Mouse (Mus musculus) cerebellum, adult 2 months (tissue): ENCODE results near the gene Tmem115.

ENCODE experiments used
- CTCF ChIP-seq: fragments of 200-500 bp; IDR thresholded peaks from 2 replicates; pipeline ENCODE4 v1.5.1; 2011; ENCODE audit warnings: low read depth, mild to moderate bottlenecking, control low read depth, low read length, moderate library complexity, borderline replicate concordance; ENCODE audit not compliant: insufficient read depth
- POLR2A ChIP-seq: fragments of 200-500 bp; IDR thresholded peaks from 2 replicates; pipeline ENCODE4 v1.6.1; 2011; ENCODE audit warnings: low read length, control low read depth, borderline replicate concordance; ENCODE audit not compliant: insufficient read depth

DNA sequence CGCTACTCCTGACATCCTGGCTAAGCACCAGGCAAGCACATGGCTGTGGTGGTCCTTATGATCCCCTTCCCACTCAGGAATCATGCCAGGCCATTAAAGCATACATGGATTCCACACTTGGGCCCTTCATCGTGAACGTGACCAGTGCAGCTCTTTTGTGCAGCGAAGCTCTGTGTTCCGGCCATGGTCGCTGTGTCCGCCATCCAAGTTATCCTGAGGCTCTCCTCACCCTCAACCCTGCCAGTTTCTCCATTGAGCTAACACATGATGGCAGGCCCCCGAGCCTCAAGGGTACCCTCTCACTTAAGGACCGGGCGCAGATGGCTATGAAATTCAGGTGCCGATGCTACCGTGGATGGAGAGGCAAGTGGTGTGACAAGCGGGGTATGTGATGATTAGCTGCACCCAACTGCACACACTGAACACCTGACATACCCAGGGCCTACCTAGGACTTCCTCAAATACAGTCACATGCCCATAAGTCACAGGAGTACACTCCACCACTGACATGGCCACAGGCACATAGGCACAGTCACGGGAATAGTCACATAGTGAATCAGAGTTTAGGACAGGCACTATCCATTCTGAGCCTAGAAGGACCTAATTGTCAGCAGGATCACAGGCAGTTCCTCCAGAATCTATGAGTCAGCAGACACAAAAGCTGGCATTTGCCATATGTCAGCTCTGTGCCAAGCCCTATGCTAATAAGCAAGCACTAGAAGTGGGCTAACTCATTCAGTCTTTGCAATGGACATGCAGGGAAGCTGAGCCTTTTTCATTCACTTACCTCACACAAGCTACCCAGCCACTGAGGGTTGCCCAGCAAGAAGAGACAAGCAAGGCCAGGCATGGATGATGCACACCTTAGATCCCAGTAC lies 45.5 kb downstream of the Tmem115 start:
- TF ChIP-seq CTCF: no peak
- TF ChIP-seq POLR2A: 0 out of 2 replicates have a peak, but pooled peaks have one; percentile 13
